Mouse (Mus musculus) T-helper 1 cell (primary cell): ENCODE results near the gene Trmt2b.
"Not testable (repeated sequence)": the region's sequence is repeated elsewhere in the genome, so short reads cannot be mapped to it uniquely, and the experiment has no call there.

Experiments used
- in situ Hi-C: fragments of 300-600 bp; cut with MboI, MseI; formaldehyde crosslinking; loops from one replicate; pipeline ENCODE4 v1.15.1; 2025; ENCODE audit warnings: high pct_unique_total_duplicates

The Trmt2b gene

GRCm38 (mm10) chrX:134276275-134277160 is at the start of gene Trmt2b:
Gene Trmt2b (minus strand): TSS chrX:134276984.
- in situ Hi-C loops, result no loop called here

GRCm38 (mm10) chrX:134319153-134319932 is 42.6 kb upstream of the Trmt2b start:
- in situ Hi-C loops, result no loop called here

- in situ Hi-C loops, result not testable (repeated sequence)
Measured at GRCm38 (mm10) chrX:134311193-134311592, 34.4 kb upstream of the Trmt2b start.

GRCm38 (mm10) chrX:134308275-134308634 is 31.5 kb upstream of the Trmt2b start:
- in situ Hi-C loops, result no loop called here

GRCm38 (mm10) chrX:134307534-134308274 is 30.9 kb upstream of the Trmt2b start, which contains the start of gene Cenpi:
Gene Cenpi (plus strand): TSS chrX:134308084.
- in situ Hi-C loops, result no loop called here

- in situ Hi-C loops, result no loop called here
Measured at GRCm38 (mm10) chrX:134303287-134303686, 26.5 kb upstream of the Trmt2b start.

GRCm38 (mm10) chrX:134300219-134300618 is 23.4 kb upstream of the Trmt2b start:
- in situ Hi-C loops, result no loop called here

- in situ Hi-C loops, result no loop called here
Measured at GRCm38 (mm10) chrX:134297195-134297594, 20.4 kb upstream of the Trmt2b start.

- in situ Hi-C loops, result no loop called here
Measured at GRCm38 (mm10) chrX:134296737-134297136, 20.0 kb upstream of the Trmt2b start.

- in situ Hi-C loops, result no loop called here
Measured at GRCm38 (mm10) chrX:134296301-134296700, 19.5 kb upstream of the Trmt2b start.

GRCm38 (mm10) chrX:134287305-134287704 is 10.5 kb upstream of the Trmt2b start:
- in situ Hi-C loops, result no loop called here

- in situ Hi-C loops, result no loop called here
Measured at GRCm38 (mm10) chrX:134285791-134286190, 9.0 kb upstream of the Trmt2b start.

GRCm38 (mm10) chrX:134285102-134285501 is 8.3 kb upstream of the Trmt2b start:
- in situ Hi-C loops, result no loop called here

GRCm38 (mm10) chrX:134280531-134280930 is 3.7 kb upstream of the Trmt2b start:
- in situ Hi-C loops, result no loop called here

GRCm38 (mm10) chrX:134275715-134276114 is 1.1 kb downstream of the Trmt2b start:
- in situ Hi-C loops, result no loop called here

GRCm38 (mm10) chrX:134262129-134262528 is 14.7 kb downstream of the Trmt2b start:
- in situ Hi-C loops, result no loop called here

- in situ Hi-C loops, result no loop called here
Measured at GRCm38 (mm10) chrX:134261191-134261590, 15.6 kb downstream of the Trmt2b start.

- in situ Hi-C loops, result no loop called here
Measured at GRCm38 (mm10) chrX:134248202-134248601, 28.6 kb downstream of the Trmt2b start.

- in situ Hi-C loops, result no loop called here
Measured at GRCm38 (mm10) chrX:134245946-134246345, 30.8 kb downstream of the Trmt2b start.

- in situ Hi-C loops, result no loop called here
Measured at GRCm38 (mm10) chrX:134238266-134238665, 38.5 kb downstream of the Trmt2b start.

GRCm38 (mm10) chrX:134233048-134233447 is 43.7 kb downstream of the Trmt2b start:
- in situ Hi-C loops, result no loop called here

- in situ Hi-C loops, result no loop called here
Measured at GRCm38 (mm10) chrX:134221856-134222255, 54.9 kb downstream of the Trmt2b start, which contains the start of gene Nox1. Gene Nox1 (minus strand): TSS chrX:134221956.
